In genomic region chr3:115888310-115889106, GRCm38 (mm10) we compare ENCODE assay signal across 8 mouse cellular contexts. TPM values are rescaled to one million over a fixed set of nuclear protein-coding genes. Genes with fewer than 3 reads are reported as not detected.
DNase-seq lines count a peak whose midpoint lies in the region; ATAC-seq lines count a peak whose summit lies in the region.

No protein-coding gene starts in this region.

- peak overlapping the region; percentile 80 for H3K4me3 ChIP-seq in neural tube, embryonic 11.5 days (ENCODE audit: low read depth, low read length)
- peak overlapping the region; percentile 65 for H3K4me3 ChIP-seq in embryonic facial prominence, embryonic 14.5 days (ENCODE audit: low read depth, low read length)

- H3K27me3 ChIP-seq in neural tube, embryonic 11.5 days (ENCODE audit: control insufficient read depth, insufficient read depth, low read length): no peaks in the 10 kb centered on the region
- no peaks in the 10 kb centered on the region for H3K27me3 ChIP-seq in embryonic facial prominence, embryonic 14.5 days (replicated peaks; ENCODE audit: control insufficient read depth, insufficient read depth, low read length)

- 0 out of 2 replicates have a peak, but pooled peaks cover 3% of the 10 kb centered on the region for H3K4me1 ChIP-seq in neural tube, embryonic 11.5 days (ENCODE audit: control insufficient read depth, insufficient read depth, low read length)
- H3K4me1 ChIP-seq in embryonic facial prominence, embryonic 14.5 days (ENCODE audit: control insufficient read depth, insufficient read depth, low read length): peaks cover 3% of the 10 kb centered on the region; the same call in 1 of the 2 replicates

- H3K4me2 ChIP-seq in neural tube, embryonic 11.5 days (ENCODE audit: low read depth): peak overlapping the region; percentile 83
- H3K4me2 ChIP-seq in embryonic facial prominence, embryonic 14.5 days (ENCODE audit: low read depth, low read length): peak overlapping the region; percentile 84

- no peaks in the 10 kb centered on the region for H3K9me3 ChIP-seq in neural tube, embryonic 11.5 days (ENCODE audit: control insufficient read depth, low read length)
- H3K9me3 ChIP-seq in embryonic facial prominence, embryonic 14.5 days (ENCODE audit: control insufficient read depth, low read length): no peaks in the 10 kb centered on the region

- DNase-seq in adrenal gland, postnatal 25 days: peak; percentile 10
- no peak for DNase-seq in adrenal gland, adult (ENCODE audit: inconsistent age in 2 of 2, low spot score in 1 of 2)
- no peak for DNase-seq in neural tube, embryonic 11.5 days (ENCODE audit: low spot score)
- DNase-seq in neural tube, embryonic 10.5 days (ENCODE audit: extremely low spot score, low spot score): no peak
- DNase-seq in embryonic facial prominence, embryonic 14.5 days (ENCODE audit: low spot score): peak; percentile 27
- peak; percentile 6 for DNase-seq in large intestine, adult 2 months (ENCODE audit: low read depth, low spot score)
- DNase-seq in kidney, adult 11 months: no peak

- no peaks in the 10 kb centered on the region for H3K36me3 ChIP-seq in neural tube, embryonic 11.5 days (ENCODE audit: control insufficient read depth, insufficient read depth, low read length)
- no peaks in the 10 kb centered on the region for H3K36me3 ChIP-seq in embryonic facial prominence, embryonic 14.5 days (ENCODE audit: control insufficient read depth, insufficient read depth, low read length)

- 0 out of 2 replicates have a peak overlapping the region, but pooled peaks have one; percentile 35 for H3K27ac ChIP-seq in neural tube, embryonic 11.5 days (ENCODE audit: low read depth, low read length)
- peak overlapping the region; percentile 70; the same call in 1 of the 2 replicates for H3K27ac ChIP-seq in embryonic facial prominence, embryonic 14.5 days (replicated peaks; ENCODE audit: low read depth, low read length)

- peak overlapping the region; percentile 61 for H3K9ac ChIP-seq in neural tube, embryonic 11.5 days (ENCODE audit: low read length)
- peak overlapping the region; percentile 79 for H3K9ac ChIP-seq in embryonic facial prominence, embryonic 14.5 days (ENCODE audit: low read depth, low read length)

- peak; percentile 51 for ATAC-seq in neural tube, embryonic 11.5 days (ENCODE audit: insufficient read depth, low FRiP score, low TSS enrichment)
- peak; percentile 32 for ATAC-seq in embryonic facial prominence, embryonic 14.5 days (ENCODE audit: low read depth)
- peak; percentile 14; the same call in 1 of the 2 replicates for ATAC-seq in monocyte, adult 5-6 weeks (replicated peaks; ENCODE audit: insufficient number of reproducible peaks, low FRiP score, low TSS enrichment, poor library complexity, severe bottlenecking)

- WGBS in neural tube, embryonic 11.5 days: 6% methylated on average over 21 of the region's 21 CpGs
- WGBS in embryonic facial prominence, embryonic 14.5 days: 3% methylated on average over 21 of the region's 21 CpGs
- WGBS in large intestine, adult 2 months: under 1% methylated on average over 21 of the region's 21 CpGs

RNA-seq across cellular contexts. Expression of gene Dph5, which starts 0.9 kb away (rescaled TPM):
- total RNA-seq in adrenal gland, postnatal 25 days (2021): 25.6 and 26.7 TPM in 2 replicates
- 28.6 and 31.1 TPM in 2 replicates for polyA plus RNA-seq in neural tube, embryonic 11.5 days (2014; fragmentation: Nextera tagmentation; extraction: Ambion mirVana)
- polyA plus RNA-seq in embryonic facial prominence, embryonic 14.5 days (2014; fragmentation: Nextera tagmentation; extraction: Ambion mirVana): 19.9 and 22.3 TPM in 2 replicates
- polyA plus RNA-seq in large intestine, adult 2 months (2012; rRNA removed): 5.1 and 5.3 TPM in 2 replicates
- total RNA-seq in monocyte, adult 5-6 weeks (2017): 29.4 to 35.9 TPM (median 30.0 TPM) in 3 replicates

Comparison
In these comparisons a context has a peak if more than half of its experiments do, and no peak if none do; other contexts are left out.
1. DNase-seq: peak in adrenal gland, postnatal 25 days (single experiment), embryonic facial prominence, embryonic 14.5 days (single experiment) and large intestine, adult 2 months (single experiment); none in adrenal gland, adult (0 of 2), neural tube, embryonic 11.5 days (single experiment), neural tube, embryonic 10.5 days (single experiment) and kidney, adult 11 months (single experiment).
2. Peak in every context shown above with its lines, with median percentiles within 50 percentile points of each other: ATAC-seq.